Mouse (Mus musculus): ENCODE measurements around the gene Ndufa3.
A peak's percentile ranks its signal among the peaks of the same experiment; 100 is the strongest.
"Not testable (repeated sequence)": the region's sequence is repeated elsewhere in the genome, so short reads cannot be mapped to it uniquely, and the experiment has no call there.

Ndufa3 gene

GRCm38 (mm10) chr7:3617242-3617995, at the start of gene Ndufa3:
Gene Ndufa3 (plus strand): TSS chr7:3617373.
- peak; percentile 93 for DNase-seq (ENCODE audit: low spot score)

- DNase-seq (ENCODE audit: low spot score): no peak
Observed at GRCm38 (mm10) chr7:3569725-3570124, 47.4 kb upstream of the Ndufa3 start.

GRCm38 (mm10) chr7:3570580-3570979, 46.6 kb upstream of the Ndufa3 start:
- DNase-seq (ENCODE audit: low spot score): not testable (repeated sequence)

- no peak for DNase-seq (ENCODE audit: low spot score)
Observed at GRCm38 (mm10) chr7:3571847-3572246, 45.3 kb upstream of the Ndufa3 start.

GRCm38 (mm10) chr7:3574216-3574615, 43.0 kb upstream of the Ndufa3 start:
- no peak for DNase-seq (ENCODE audit: low spot score)

GRCm38 (mm10) chr7:3576354-3577124, 40.6 kb upstream of the Ndufa3 start:
- no peak for DNase-seq (ENCODE audit: low spot score)

- no peak for DNase-seq (ENCODE audit: low spot score)
Observed at GRCm38 (mm10) chr7:3578196-3578595, 39.0 kb upstream of the Ndufa3 start.

GRCm38 (mm10) chr7:3578952-3579546, 38.1 kb upstream of the Ndufa3 start:
- no peak for DNase-seq (ENCODE audit: low spot score)

GRCm38 (mm10) chr7:3580029-3580428, 37.1 kb upstream of the Ndufa3 start:
- DNase-seq (ENCODE audit: low spot score): no peak

GRCm38 (mm10) chr7:3585763-3586162, 31.4 kb upstream of the Ndufa3 start:
- DNase-seq (ENCODE audit: low spot score): no peak

GRCm38 (mm10) chr7:3586255-3586654, 30.9 kb upstream of the Ndufa3 start:
- no peak for DNase-seq (ENCODE audit: low spot score)

GRCm38 (mm10) chr7:3587292-3587691, 29.9 kb upstream of the Ndufa3 start:
- no peak for DNase-seq (ENCODE audit: low spot score)

GRCm38 (mm10) chr7:3590550-3590949, 26.6 kb upstream of the Ndufa3 start:
- no peak for DNase-seq (ENCODE audit: low spot score)

GRCm38 (mm10) chr7:3591534-3591933, 25.6 kb upstream of the Ndufa3 start:
- DNase-seq (ENCODE audit: low spot score): no peak

- no peak for DNase-seq (ENCODE audit: low spot score)
Observed at GRCm38 (mm10) chr7:3593855-3594254, 23.3 kb upstream of the Ndufa3 start.

GRCm38 (mm10) chr7:3594686-3595085, 22.5 kb upstream of the Ndufa3 start:
- DNase-seq (ENCODE audit: low spot score): no peak

GRCm38 (mm10) chr7:3595146-3595545, 22.0 kb upstream of the Ndufa3 start:
- peak; percentile 57 for DNase-seq (ENCODE audit: low spot score)

- not testable (repeated sequence) for DNase-seq (ENCODE audit: low spot score)
Observed at GRCm38 (mm10) chr7:3597755-3598154, 19.4 kb upstream of the Ndufa3 start.

GRCm38 (mm10) chr7:3601119-3601518, 16.1 kb upstream of the Ndufa3 start:
- peak; percentile 69 for DNase-seq (ENCODE audit: low spot score)

GRCm38 (mm10) chr7:3606798-3607197, 10.4 kb upstream of the Ndufa3 start:
- DNase-seq (ENCODE audit: low spot score): peak; percentile 38

GRCm38 (mm10) chr7:3607391-3607790, 9.8 kb upstream of the Ndufa3 start:
- DNase-seq (ENCODE audit: low spot score): no peak

- no peak for DNase-seq (ENCODE audit: low spot score)
Observed at GRCm38 (mm10) chr7:3608668-3609067, 8.5 kb upstream of the Ndufa3 start.

- no peak for DNase-seq (ENCODE audit: low spot score)
Observed at GRCm38 (mm10) chr7:3609082-3609481, 8.1 kb upstream of the Ndufa3 start.
